Mouse (Mus musculus) adrenal gland, adult (tissue): ENCODE results near the gene Tsc22d4.

Experiments used
- DNase-seq, 2 experiments: peaks; one replicate each; pipeline ENCODE4 v3.0.0; 2022 to 2023; ENCODE audit warnings: low spot score in 1 of 2; ENCODE audit not compliant: inconsistent age in 2 of 2

Gene Tsc22d4

DNA sequence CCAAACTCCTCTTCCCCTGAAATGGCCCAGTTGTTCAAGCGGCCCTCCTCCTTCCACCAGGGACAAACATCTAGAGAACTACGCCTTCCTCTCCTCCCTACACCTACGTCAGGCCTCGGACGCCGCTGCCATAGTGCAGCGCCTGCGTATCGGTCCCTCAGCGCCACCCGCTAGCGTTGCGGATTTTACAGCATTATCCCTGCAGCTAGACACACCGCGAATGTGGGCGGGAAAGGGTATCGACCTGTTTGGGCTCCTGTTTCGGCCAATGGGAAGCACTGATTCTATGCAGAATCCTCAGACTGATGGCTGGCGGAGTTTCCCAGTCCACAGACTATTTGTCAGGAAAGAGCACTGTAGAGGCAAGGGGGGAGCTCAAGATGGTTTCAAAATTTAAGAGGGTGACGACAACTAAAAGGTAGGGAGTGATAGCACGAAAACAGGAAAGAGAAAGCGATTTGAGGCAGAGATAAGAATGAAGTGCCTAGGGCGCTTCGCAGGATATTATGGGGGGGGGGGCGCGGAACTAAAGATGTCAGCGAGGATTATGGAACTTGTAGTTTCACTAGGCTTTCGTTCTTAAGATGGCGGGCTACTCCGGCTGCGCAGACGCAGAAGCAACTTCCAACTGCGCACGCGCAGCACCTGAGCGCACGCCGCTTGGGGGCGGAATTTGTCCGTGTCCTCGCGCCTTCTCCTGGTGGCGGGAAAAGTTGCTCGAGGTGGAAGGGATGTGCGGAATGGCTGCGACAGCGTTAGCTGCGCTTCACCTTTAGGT, 41.8 kb downstream of the Tsc22d4 start, which contains the start of the genes Mepce and Zcwpw1:
Gene Mepce, minus strand, starts transcription at position 505 of the 778 bp plus-strand sequence.
Gene Zcwpw1, plus strand, starts transcription at position 648 of the 778 bp plus-strand sequence.
- DNase-seq, result peak; percentile 97 to 98

DNA sequence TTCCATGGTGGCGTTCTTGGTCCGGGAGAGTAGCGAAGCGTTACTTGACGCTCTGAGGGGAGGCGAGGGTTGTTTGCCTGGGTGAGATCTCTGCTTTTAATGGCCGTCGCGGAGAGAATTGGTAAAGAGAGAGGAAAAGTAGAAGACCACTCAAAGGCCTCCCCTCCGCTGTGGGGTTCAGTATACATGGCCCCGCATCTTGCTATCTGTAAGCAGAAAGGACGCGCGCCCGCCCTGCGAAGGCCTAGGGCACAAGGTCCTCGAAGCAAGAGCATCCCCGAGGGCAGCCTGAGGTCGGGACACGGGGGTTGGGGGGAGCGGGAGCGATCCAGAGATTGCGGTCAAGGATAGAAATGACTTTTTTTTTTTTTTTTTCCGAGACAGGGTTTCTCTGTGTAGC, 42.6 kb downstream of the Tsc22d4 start:
- DNase-seq, result peak in 1 of 2 experiments; percentile 71

DNA sequence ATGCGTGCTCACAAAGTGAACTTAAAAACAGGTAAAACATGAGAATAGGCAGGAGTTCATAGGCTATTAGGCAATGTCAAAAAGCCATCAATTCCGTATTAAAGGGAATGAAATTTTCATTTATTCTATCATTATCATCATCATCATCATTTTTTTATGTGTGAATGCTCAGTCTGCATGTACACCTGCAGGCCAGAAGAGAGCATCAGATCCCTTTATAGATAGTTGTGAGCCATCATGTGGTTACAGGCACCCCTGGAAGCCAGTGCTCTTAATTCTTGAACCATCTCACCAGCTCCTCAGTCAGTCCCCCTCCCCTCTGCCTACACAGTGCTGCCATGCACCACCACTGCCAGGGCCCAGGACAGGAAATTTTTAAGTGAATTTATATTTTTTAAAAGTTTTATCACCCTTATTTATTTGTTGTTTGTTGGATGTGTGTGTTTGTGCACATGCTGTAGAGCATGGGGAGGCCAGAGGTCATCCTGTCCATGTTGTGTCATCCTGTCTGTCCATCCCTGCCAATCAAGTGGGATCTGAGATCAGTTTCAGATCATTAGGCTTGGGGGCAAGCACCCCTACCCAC, 43.5 kb downstream of the Tsc22d4 start:
- no peak for DNase-seq

DNA sequence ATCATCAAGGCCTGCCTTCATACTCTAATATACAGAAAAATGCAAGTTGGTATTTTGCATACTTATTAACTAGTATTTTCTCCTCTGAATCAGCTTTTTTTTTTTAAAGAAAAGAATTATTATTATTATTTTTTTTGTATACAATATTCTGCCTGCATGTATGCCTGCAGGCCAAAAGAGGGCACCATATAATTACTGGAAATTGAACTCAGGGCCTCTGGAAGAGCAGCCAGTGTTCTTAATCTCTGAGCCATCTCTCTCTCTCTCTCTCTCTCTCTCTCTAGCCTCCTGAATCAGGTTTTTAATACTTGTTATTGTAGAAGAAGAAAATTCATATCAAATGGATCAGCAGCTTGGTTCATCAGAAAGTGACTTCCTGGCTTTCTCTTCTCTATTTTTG, 46.0 kb downstream of the Tsc22d4 start:
- no peak for DNase-seq

DNA sequence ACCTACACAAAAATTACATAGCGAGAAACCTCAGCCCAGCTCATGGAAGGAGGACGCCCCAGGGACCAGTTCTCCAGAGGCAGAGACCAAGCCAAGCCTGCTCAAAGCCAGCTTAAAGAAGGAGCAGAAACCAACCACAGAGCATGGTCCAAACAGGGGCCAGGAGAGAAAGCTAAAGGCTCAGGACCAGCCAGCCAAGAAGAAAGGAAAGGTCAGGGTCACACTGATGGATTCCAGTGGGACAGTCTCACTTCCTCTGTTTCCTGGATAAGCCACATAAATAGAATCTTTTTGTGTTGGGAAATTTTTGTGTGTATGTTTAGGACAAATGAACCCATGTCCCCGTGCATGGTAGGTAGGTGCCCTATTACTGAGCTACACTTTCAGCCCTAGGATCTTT, 51.1 kb downstream of the Tsc22d4 start:
- DNase-seq, result peak; percentile 48 to 74

DNA sequence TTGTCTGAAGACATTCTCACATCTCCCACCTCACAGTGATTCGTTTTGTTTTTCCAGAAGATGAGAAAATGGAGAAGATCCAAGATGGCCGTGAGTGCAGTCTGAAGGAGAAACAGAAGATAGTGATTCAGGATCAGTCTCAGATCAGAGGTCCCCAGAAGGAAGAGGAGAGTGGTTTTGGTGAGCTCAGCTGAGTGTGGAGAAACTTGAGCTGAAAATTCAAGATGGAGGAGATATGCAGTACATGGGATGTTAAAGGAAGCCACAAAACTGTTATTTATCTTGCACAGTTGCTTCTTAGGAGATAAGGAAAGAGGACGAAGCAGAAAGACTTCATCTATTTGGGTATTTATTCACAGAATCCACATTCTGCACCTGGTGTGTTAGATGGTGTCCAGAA, 55.4 kb downstream of the Tsc22d4 start:
- no peak for DNase-seq

DNA sequence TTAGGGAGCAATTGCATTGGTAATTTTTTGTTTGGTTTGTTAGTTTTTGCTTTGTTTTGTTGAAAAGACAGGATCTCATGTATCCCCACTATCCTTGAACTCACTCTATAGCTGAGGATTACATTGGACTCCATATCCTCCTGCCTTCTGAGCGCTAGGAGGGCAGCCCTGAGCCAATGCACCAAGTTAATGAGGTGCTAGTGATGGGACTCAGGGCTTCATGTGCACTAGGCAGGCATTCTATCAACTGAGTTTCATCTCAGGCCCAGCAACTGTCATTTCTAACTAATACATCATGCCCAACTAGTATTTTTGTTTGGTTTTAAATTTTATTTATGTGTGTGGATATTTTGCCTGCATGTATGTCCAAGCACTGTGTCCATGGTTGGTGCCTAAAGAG, 60.6 kb downstream of the Tsc22d4 start:
- DNase-seq, result no peak

DNA sequence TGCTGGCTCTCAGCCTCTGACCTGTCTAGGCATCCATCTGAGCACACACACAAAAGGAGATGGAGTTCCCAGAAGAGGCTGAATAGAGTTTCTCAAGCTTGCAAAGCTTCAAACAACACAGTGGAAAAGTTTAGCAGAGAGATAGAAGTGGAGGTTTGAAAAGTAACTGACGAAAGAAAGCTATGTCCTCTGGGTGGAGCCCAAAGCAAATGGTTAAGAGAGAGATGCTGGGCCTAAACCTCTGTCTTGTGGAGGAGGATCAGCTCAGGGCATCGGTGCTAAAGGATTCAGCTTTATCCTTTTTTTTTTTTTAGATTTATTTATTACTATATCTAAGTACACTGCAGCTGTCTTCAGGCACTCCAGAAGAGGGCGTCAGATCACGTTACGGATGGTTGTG, 62.8 kb downstream of the Tsc22d4 start:
- no peak for DNase-seq

DNA sequence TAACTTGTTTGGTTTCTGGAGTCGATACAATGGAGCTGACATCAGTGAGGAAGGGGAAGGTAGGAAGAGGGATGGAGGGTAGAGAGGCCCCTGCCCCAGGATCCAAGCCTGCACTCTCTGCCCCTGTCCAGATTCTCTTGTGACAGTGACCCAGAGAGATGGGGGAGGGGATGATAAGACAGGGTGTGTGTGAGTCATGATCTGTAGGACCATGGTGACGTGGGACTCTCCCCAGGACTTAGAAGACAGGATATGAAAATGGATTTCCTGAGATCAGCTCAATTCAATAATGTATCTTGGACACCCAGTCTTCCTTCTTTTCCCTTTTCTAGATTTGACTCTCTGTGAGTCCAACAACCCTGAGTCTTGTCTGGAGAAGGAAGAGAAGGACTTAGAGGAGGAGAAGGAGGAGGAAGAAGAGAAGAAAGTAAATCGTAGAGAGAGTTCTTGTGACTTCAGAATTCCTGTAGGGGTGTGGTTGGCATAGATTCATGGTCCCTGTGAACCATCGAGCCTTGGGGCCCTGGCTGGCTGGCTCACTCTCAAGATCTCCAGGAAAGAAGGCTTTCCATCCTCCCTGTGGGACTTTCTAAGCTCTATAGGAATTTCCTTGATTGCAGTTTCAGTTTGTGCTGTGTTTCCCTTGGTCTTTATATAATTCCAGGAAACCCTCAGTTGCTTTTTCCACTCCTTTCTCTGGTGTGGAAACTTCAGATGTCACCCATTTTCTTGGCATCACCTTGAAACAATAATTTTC, 72.1 kb downstream of the Tsc22d4 start:
- DNase-seq, result no peak
